Mouse (Mus musculus) myocyte (in vitro differentiated cells): Measurements from ENCODE around the gene March6.

ENCODE experiments used
- CEBPB ChIP-seq: IDR thresholded peaks from 2 replicates; pipeline ENCODE4 v1.6.1; 2011; ENCODE audit warnings: mild to moderate bottlenecking, moderate library complexity; ENCODE audit not compliant: poor library complexity, insufficient read depth, severe bottlenecking
- E2F4 ChIP-seq: IDR thresholded peaks from one replicate; pipeline ENCODE4 v1.6.1; 2011; ENCODE audit warnings: mild to moderate bottlenecking, control low read depth, moderate library complexity; ENCODE audit not compliant: insufficient read depth
- MAX ChIP-seq: IDR thresholded peaks from one replicate; pipeline ENCODE4 v1.6.1; 2011; ENCODE audit warnings: low read depth, mild to moderate bottlenecking, control low read depth
- MYOD1 ChIP-seq, 3 experiments: IDR thresholded peaks; one replicate each; pipeline ENCODE4 v1.6.1; 2011; ENCODE audit warnings: control low read depth in 2 of 3, low read depth in 2 of 3, mild to moderate bottlenecking in 2 of 3, moderate library complexity in 1 of 3; ENCODE audit not compliant: insufficient read length in 2 of 3, control insufficient read depth in 1 of 3
- MYOG ChIP-seq, 3 experiments: IDR thresholded peaks; one replicate each; pipeline ENCODE4 v1.6.1; 2011; ENCODE audit warnings: control low read depth in 2 of 3, low read depth in 2 of 3, mild to moderate bottlenecking in 2 of 3; ENCODE audit not compliant: insufficient read length in 2 of 3, control insufficient read depth in 1 of 3, insufficient read depth in 1 of 3
- POLR2A ChIP-seq: IDR thresholded peaks from one replicate; pipeline ENCODE4 v1.6.1; 2011; ENCODE audit warnings: low read depth, mild to moderate bottlenecking, control low read depth, moderate library complexity; ENCODE audit not compliant: insufficient read length
- POLR2AphosphoS2 ChIP-seq: IDR thresholded peaks from one replicate; pipeline ENCODE4 v1.6.1; 2011; ENCODE audit warnings: low read depth, control low read depth; ENCODE audit not compliant: insufficient read length
- REST ChIP-seq: IDR thresholded peaks from one replicate; pipeline ENCODE4 v1.6.1; 2011; ENCODE audit warnings: mild to moderate bottlenecking, control low read depth, moderate library complexity; ENCODE audit not compliant: insufficient read depth, insufficient read length
- SRF ChIP-seq: IDR thresholded peaks from one replicate; pipeline ENCODE4 v1.6.1; 2011; ENCODE audit warnings: low read depth; ENCODE audit not compliant: control insufficient read depth, insufficient read length
- TCF12 ChIP-seq: IDR thresholded peaks from one replicate; pipeline ENCODE4 v1.6.1; 2011; ENCODE audit warnings: mild to moderate bottlenecking, control low read depth; ENCODE audit not compliant: poor library complexity, insufficient read depth, severe bottlenecking
- TCF3 ChIP-seq: IDR thresholded peaks from one replicate; pipeline ENCODE4 v1.6.1; 2011; ENCODE audit warnings: low read depth, control low read depth; ENCODE audit not compliant: insufficient read length
- USF1 ChIP-seq: IDR thresholded peaks from one replicate; pipeline ENCODE4 v1.6.1; 2011; ENCODE audit warnings: low read depth, mild to moderate bottlenecking, control low read depth, moderate library complexity

DNA sequence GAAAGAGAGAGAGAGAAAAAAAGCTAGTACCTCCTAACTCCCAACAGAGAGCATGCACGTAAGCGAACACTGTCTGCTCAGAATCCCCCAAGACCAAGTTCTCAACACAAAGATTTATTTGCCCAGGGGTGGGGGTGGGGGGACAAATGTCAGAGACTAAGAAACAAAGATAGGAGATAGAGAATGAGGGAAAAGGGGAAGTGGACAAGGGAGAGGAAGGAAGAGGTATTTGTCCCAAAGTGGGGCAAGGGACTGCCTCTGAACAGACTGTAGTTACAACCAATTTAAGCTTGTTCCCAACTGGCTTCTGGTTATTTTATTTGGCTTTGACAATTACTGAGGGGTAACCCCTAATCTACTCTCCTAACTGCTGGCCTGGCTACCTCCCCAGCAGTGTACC, 24.0 kb upstream of the March6 start:
- TF ChIP-seq POLR2A (no peak), TCF12 (no peak), REST (no peak), SRF (no peak), POLR2AphosphoS2 (no peak), MYOD1 (IDR thresholded peaks at IDR 0.05; ENCODE audit: control insufficient read depth in 1 of 3, insufficient read length in 2 of 3, low read depth in 2 of 3) (no peak), USF1 (no peak), E2F4 (no peak), MYOG (IDR thresholded peaks at IDR 0.05; ENCODE audit: control insufficient read depth in 1 of 3, insufficient read depth in 1 of 3, insufficient read length in 2 of 3, low read depth in 2 of 3) (no peak), CEBPB (no peak), TCF3 (no peak), MAX (no peak)
